Mouse (Mus musculus): ENCODE data around the gene Hdac10.

- TF ChIP-seq CTCF (IDR thresholded peaks at IDR 0.05) (no peak), EP300 (IDR thresholded peaks at IDR 0.05) (no peak)
Observed at GRCm38 (mm10) chr15:89104425-89104824, 24.1 kb downstream of the Hdac10 start.

All from lung, postnatal 0 days (tissue).